Mouse (Mus musculus) layer of hippocampus, postnatal 14 days (tissue): ENCODE results near the gene Cxcl2. TPM values are rescaled to one million over a fixed set of nuclear protein-coding genes. Genes with fewer than 3 reads are reported as not detected.

ENCODE experiments used
- DNase-seq, 2 experiments: peaks; one replicate each; pipeline ENCODE4 v3.0.0; 2021 to 2022; ENCODE audit warnings: low spot score in 2 of 2, mixed read lengths in 1 of 2
- long read RNA-seq, 2 experiments: library from polyadenylated mRNA; stranded (forward); transcript quantifications; one replicate each; pipeline ENCODE4 v2.0.0; 2021
- total RNA-seq, 2 experiments: library from RNA; stranded (reverse); gene quantifications; 2 replicates each; pipeline ENCODE4 v1.2.3; 2021

The Cxcl2 gene
- not detected for total RNA-seq
- long read RNA-seq, experiment 1: 0 reads
- long read RNA-seq, experiment 2: 0 reads

DNA sequence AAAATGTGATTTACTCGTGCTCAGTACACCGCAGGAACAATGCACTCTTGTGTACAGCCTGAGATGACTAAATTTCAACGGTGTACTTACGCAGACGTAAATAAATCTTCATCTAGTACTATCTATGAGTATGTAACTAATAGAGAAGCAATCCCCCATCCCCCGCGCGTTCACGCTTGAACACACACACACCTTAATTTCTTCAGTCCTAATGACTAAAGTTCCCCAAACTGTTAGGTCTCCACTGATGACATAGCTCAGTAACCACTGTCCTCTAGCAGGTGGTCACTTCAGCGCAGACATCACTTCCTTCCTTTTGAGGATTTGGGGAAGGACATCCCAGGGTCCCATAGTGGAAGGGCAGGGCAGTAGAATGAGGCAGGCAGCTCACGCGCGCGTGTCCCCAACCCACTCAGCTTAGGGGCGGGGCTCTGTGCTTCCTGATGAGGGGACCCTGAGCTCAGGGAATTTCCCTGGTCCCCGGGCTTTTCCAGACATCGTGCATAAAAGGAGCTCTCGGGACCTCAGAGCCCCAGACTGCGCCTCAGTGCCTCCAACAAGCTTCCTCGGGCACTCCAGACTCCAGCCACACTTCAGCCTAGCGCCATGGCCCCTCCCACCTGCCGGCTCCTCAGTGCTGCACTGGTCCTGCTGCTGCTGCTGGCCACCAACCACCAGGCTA is at the start of gene Cxcl2:
TSS of gene Cxcl2 (plus strand) at position 533 of the 682 bp plus-strand sequence.
- no peak for DNase-seq

- DNase-seq: no peak
These were observed 48.1 kb upstream of the Cxcl2 start for GRCm38 (mm10) chr5:90855308-90856230.

- no peak for DNase-seq
These were observed 46.2 kb upstream of the Cxcl2 start for GRCm38 (mm10) chr5:90857463-90857862.

DNA sequence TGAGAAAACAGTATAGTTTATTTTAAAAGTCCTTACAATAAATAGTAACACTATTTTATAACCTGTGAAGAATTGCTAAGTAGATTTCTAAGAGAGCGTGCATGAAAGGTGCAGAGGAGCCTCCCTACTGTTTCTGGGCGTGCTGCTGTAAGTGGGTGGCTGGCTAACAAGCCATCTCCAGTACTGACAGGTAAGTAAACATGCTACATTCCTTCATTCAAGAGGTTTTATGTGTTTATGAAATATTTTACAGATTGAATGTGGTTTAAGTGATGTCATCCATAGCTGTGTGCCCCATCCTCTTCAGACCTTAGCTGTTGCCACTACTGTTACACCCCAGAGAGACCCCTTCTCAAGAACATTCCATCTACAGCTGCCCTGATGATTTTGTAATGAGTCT is 45.2 kb upstream of the Cxcl2 start:
- DNase-seq: no peak

- peak in 1 of 2 experiments; percentile 5 for DNase-seq
These were observed 44.6 kb upstream of the Cxcl2 start for GRCm38 (mm10) chr5:90859031-90859430.

GRCm38 (mm10) chr5:90861876-90862375 is 41.7 kb upstream of the Cxcl2 start:
- no peak for DNase-seq

DNA sequence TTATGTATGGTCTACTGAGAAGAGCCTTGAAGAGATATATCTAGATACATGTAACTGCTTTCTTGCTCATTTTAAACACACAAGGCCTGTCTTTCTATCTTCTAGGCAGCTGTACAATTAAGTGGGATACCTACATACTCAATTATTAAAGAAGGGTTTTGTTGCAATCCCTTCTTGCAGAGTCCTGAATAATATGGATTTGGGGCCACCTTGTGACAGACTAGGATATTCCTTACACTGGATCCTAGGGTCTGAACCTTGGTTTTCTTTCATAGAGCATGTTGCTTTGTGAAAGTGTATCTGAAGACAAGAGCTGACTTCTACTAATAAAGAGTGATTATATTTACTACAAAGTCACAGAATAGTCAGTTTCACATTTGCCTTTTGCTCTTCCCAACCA is 36.9 kb upstream of the Cxcl2 start:
- DNase-seq: peak in 1 of 2 experiments; percentile 11

DNA sequence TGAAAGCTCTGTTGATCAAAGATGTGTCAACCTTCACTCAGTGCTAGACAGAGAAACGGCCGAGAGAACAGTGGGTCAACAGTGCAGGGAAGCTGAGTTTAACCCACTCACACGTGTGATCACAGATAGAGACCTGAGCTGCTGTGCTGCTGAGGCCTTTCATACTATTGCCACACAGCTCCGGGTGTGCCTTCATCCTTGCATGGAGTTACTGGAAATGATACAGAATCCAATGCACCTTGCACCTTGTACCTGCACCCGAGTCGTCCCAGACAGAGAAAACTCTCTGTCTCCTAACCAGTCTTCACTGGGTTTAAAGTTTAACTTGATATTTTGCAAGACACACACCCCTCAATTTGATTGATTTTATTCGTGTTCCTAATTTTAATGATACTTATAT is 31.3 kb upstream of the Cxcl2 start:
- DNase-seq: no peak

DNA sequence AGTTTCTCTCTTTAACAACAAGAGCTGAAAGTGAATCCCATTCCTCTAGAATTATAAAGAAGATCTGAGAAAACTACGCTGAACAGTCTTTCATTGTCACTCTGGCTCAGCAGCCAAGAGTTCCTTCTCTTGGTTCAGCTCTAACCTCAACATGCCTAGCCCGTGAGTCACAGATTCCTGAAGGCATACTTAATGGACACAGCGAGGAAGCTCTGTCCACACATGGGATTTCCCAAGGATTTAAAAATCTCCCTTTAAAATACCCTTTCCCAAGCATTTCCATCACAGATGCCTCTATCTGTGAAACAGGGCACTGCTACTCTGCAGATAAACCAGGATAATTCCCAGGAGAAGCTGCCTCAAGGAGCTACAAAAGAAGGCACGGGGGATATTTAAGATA is 27.6 kb upstream of the Cxcl2 start:
- no peak for DNase-seq

GRCm38 (mm10) chr5:90876471-90877172 is 27.0 kb upstream of the Cxcl2 start:
- DNase-seq: no peak

DNA sequence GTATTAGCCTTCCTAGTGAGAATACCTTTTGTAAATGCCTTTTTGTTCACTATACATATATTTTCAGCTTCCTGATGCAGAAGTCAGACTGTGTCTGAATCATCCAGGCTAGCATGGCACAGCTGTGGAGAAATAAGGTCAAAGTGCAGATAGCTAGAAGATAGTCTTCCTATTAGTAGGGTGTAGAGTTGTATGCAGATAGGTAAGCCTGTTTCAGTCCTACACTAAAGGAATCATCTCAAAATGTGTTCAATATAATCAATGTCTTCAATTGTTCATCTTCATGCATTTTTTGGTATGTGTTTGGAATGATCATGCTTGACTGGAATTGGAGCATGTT is 26.5 kb upstream of the Cxcl2 start:
- no peak for DNase-seq

- DNase-seq: no peak
These were observed 24.2 kb upstream of the Cxcl2 start for GRCm38 (mm10) chr5:90879307-90880014.

GRCm38 (mm10) chr5:90880335-90880850 is 23.3 kb upstream of the Cxcl2 start:
- no peak for DNase-seq

- no peak for DNase-seq
These were observed 22.6 kb upstream of the Cxcl2 start for GRCm38 (mm10) chr5:90881021-90881420.

GRCm38 (mm10) chr5:90881682-90882081 is 22.0 kb upstream of the Cxcl2 start:
- DNase-seq: no peak

- DNase-seq: no peak
These were observed 21.5 kb upstream of the Cxcl2 start for GRCm38 (mm10) chr5:90882146-90882545.

DNA sequence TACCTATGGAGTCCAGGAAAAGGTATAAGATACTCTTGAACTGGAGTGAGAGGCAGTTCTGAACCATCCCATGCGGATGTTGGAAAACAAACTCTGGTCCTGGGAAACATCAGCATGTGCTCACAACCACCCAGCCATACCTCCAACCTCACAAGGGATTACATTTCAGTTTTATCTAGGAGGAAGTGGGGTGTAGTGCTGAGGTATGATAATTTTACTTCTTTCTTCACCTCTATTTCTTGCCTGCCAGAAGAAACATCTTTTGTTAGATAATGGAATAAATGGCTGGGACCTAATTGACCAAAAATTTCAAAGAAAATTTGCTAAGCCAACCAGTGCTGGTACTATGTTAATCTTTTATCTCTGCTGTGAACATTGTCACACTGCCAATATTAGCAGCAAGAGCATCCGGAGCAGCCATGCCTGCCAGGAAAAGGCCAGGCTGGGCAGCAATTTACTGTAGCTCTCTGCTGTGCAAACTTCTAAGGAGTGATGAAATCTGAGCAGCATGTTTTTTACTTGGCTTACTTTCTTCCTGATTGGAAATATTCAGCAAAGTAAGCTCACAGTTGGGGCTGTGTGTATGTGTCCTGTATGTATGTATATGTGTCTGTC is 18.9 kb upstream of the Cxcl2 start:
- DNase-seq: no peak

- no peak for DNase-seq
These were observed 15.0 kb upstream of the Cxcl2 start for GRCm38 (mm10) chr5:90888661-90889060.

DNA sequence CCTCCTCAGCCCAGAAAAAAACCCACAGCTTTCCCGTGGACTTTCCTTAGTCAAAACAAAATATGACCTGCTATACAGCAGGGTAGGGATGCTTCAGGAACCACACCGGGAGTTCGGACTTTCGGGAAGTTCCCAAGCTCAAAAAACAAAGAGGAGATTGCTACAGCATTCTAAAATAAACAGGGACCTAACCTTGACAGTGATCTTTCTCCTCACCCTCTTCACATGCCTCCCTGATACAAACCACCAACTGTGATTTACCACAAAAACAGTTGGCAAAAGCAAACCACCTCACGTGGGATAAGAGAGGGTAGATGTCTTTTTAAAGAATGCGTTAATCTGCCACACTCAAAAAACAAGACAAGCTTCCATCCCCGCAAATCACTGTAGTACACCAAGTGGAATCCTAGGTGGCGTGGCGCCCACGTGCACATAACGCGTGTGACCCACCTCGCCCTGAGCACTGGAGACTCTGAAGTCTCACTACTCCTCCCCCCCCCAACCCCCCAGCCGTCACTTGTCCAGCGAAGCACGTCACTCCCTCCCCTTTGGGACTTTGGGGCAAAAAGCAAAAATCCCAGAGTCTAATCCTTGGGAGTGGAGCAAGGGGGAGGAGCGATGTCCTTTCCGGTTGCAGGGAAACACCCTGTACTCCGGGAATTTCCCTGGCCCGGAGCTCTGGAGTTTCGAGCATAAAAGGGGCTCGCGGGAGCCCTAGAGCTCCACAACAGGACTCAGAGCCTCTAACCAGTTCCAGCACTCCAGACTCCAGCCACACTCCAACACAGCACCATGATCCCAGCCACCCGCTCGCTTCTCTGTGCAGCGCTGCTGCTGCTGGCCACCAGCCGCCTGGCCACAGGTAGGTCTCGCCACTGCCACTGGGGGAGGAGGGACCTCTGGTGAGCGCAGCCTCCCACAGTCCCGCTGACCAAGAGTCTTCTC is 12.9 kb upstream of the Cxcl2 start, which contains the start of gene Cxcl1:
TSS of gene Cxcl1 (plus strand) at position 723 of the 945 bp plus-strand sequence.
- DNase-seq: no peak
